Mouse (Mus musculus) intestine, embryonic 16.5 days (tissue): Measurements from ENCODE around the gene Gm20388. TPM values are rescaled to one million over a fixed set of nuclear protein-coding genes. Genes with fewer than 3 reads are reported as not detected.
A peak's percentile ranks its signal among the peaks of the same experiment; 100 is the strongest.

ENCODE experiments used
- ATAC-seq: fragments of 200-750 bp; cut with Nextera tagmentation; 2 replicates; pipeline ENCODE4 v1.8.0; 2017; ENCODE audit warnings: moderate TSS enrichment, moderate library complexity
- H3K27ac ChIP-seq: fragments of 300-500 bp; sonication (generic); 2 replicates; pipeline ENCODE4 v1.5.1; 2014; ENCODE audit warnings: mild to moderate bottlenecking, low read length
- H3K27me3 ChIP-seq: fragments of 300-500 bp; sonication (generic); replicated peaks from 2 replicates; pipeline ENCODE4 v1.6.1; 2014; ENCODE audit warnings: low read length, control low read depth, mixed read lengths; ENCODE audit not compliant: control insufficient read depth, insufficient read depth
- H3K36me3 ChIP-seq: fragments of 300-500 bp; sonication (generic); 2 replicates; pipeline ENCODE4 v1.6.1; 2014; ENCODE audit warnings: low read length, control low read depth; ENCODE audit not compliant: control insufficient read depth, insufficient read depth
- H3K4me1 ChIP-seq: fragments of 300-500 bp; sonication (generic); 2 replicates; pipeline ENCODE4 v1.6.1; 2014; ENCODE audit warnings: low read length, control low read depth, mixed read lengths; ENCODE audit not compliant: control insufficient read depth, insufficient read depth
- H3K4me2 ChIP-seq: fragments of 300-500 bp; sonication (generic); 2 replicates; pipeline ENCODE4 v1.6.1; 2014; ENCODE audit warnings: low read depth, low read length, control low read depth
- H3K4me3 ChIP-seq: fragments of 300-500 bp; sonication (generic); 2 replicates; pipeline ENCODE4 v1.5.1; 2014; ENCODE audit warnings: mild to moderate bottlenecking, low read length
- H3K9ac ChIP-seq: fragments of 300-500 bp; sonication (generic); 2 replicates; pipeline ENCODE4 v1.6.1; 2014; ENCODE audit warnings: low read depth, low read length
- H3K9me3 ChIP-seq: fragments of 300-500 bp; sonication (generic); 2 replicates; pipeline ENCODE4 v1.6.1; 2016; ENCODE audit warnings: low read length, control low read depth; ENCODE audit not compliant: control insufficient read depth
- WGBS: fragments of 180-500 bp; shearing (Covaris S2); extraction: QIAGEN DNeasy Blood & Tissue Kit; methylation state at CpG from one replicate; pipeline ENCODE4 v1.1.7; 2014; 5-methylcytosine and 5-hydroxymethylcytosine counted together
- polyA plus RNA-seq: library from polyadenylated mRNA; unstranded; fragments of >200 nt; fragmentation: Nextera tagmentation; extraction: Ambion mirVana; gene quantifications from 2 replicates; pipeline ENCODE4 v1.2.1, GENCODE M21; 2015

Gm20388 gene
- polyA plus RNA-seq, 1 experiment from 2014 or later, result 5.8 TPM

DNA sequence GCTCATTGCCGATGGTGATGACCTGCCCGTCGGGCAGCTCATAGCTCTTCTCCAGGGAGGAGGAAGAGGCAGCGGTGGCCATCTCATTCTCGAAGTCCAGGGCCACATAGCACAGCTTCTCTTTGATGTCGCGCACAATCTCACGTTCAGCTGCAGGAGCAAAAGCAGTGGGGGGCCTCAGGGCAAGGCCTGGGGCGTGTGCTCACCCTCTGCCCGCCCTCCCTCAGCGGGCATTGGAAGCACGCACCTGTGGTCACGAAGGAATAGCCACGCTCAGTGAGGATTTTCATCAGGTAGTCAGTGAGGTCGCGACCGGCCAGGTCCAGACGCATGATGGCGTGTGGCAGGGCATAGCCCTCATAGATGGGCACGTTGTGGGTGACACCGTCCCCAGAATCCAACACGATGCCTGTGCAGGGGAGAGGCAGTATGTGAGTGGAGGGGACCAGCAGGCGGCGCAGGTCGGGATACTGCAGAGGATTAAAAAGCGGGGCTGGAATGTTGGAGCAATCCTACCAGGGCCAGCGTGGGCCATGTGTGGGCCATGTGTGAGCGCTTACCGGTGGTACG is 3982.0 kb downstream of the Gm20388 start:
- H3K4me1 ChIP-seq, result peaks cover 10% of the 10 kb centered on the region
- 13% methylated on average over 30 of the region's 30 CpGs for WGBS
- H3K4me2 ChIP-seq, result no peak overlapping the region
- peaks cover 49% of the 10 kb centered on the region for H3K27me3 ChIP-seq
- H3K9ac ChIP-seq, result no peak overlapping the region
- H3K36me3 ChIP-seq, result no peaks in the 10 kb centered on the region
- ATAC-seq, result no peak
- 0 out of 2 replicates have a peak overlapping the region, but pooled peaks have one; percentile 31 for H3K4me3 ChIP-seq
- H3K9me3 ChIP-seq, result no peaks in the 10 kb centered on the region
- H3K27ac ChIP-seq, result no peak overlapping the region

DNA sequence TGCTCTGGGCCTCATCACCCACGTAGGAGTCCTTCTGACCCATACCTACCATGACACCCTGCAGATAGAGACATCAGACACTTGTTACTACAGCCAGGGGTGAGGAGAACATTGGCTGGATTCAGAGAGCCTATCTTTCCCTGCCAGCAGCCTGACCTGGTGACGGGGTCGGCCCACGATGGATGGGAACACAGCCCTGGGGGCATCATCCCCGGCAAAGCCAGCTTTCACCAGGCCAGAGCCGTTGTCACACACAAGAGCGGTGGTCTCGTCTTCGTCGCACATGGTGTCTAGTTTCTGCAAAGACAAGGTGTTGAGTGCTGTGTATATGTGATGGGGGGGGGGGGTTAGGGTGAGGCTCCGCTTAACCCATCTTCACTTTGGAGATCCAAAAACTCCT is 3982.8 kb downstream of the Gm20388 start:
- H3K36me3 ChIP-seq, result no peaks in the 10 kb centered on the region
- no peaks in the 10 kb centered on the region for H3K9me3 ChIP-seq
- ATAC-seq, result no peak
- H3K4me3 ChIP-seq, result no peak overlapping the region
- H3K27me3 ChIP-seq, result peaks cover 49% of the 10 kb centered on the region
- no peak overlapping the region for H3K9ac ChIP-seq
- peaks cover 10% of the 10 kb centered on the region for H3K4me1 ChIP-seq
- H3K4me2 ChIP-seq, result no peak overlapping the region
- WGBS, result 76% methylated on average over 11 of the region's 11 CpGs
- no peak overlapping the region for H3K27ac ChIP-seq

DNA sequence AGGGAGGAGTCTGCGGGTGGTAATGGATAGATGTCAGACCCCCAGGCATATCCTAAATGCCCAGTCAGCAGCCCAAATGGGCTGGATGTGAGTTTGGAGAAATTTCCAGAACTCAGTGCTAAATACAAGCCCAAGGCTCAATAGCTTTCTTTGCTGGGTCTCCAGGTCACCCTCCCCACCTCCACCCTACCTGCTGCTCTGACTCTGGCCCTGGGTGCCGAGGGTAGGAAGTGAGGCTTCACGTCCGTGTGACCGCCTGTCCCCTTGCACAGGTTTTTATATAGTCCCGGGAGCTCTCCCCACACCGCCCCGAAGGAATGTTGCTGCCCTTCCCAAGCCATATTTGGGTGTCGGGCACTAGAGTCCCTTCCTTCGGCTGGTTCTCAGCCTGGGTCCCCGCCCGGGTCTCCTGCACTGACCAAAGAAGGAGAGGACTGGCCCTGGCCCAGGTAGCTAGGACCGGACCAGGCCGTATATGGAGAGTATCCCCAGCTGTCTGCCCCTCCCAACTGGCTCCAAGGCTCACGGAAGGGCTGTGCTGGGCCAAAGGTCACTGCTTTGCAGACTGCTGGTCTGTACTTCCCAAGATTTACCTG is 3984.0 kb downstream of the Gm20388 start, which contains the start of gene Acta1:
Acta1 (minus strand) TSS at position 250 of the 596 bp plus-strand sequence.
- ATAC-seq, result peak; percentile 43; the same call in 1 of the 2 replicates
- H3K27ac ChIP-seq, result no peak within 1 kb of the TSS
- peaks cover 10% of the 10 kb centered on the region for H3K4me1 ChIP-seq
- H3K9ac ChIP-seq, result no peak within 1 kb of the TSS
- no peaks in the 10 kb centered on the region for H3K36me3 ChIP-seq
- no peak within 1 kb of the TSS for H3K4me2 ChIP-seq
- no peak within 1 kb of the TSS for H3K4me3 ChIP-seq
- H3K9me3 ChIP-seq, result no peaks in the 10 kb centered on the region
- peaks cover 49% of the 10 kb centered on the region for H3K27me3 ChIP-seq
- WGBS, result 24% methylated on average over 15 of the region's 15 CpGs

DNA sequence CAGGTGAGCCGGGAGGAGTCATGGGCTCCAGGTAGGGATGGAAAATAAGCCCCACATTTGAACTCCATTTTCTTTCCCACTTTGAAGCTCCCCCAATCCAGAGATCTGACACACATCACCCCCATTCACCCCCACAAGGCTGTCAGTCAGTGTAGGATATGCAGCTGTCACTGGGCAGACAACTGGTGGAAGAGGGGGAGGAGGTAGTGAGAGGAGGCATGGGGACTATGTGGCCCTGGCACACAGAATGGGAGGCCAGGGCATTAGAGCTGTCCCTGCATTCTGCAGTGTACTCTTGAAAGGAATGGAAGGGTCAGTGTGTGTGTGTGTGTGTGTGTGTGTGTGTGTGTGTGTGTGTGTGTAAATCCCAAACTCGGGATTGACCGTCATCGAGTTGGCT is 3984.6 kb downstream of the Gm20388 start:
- H3K36me3 ChIP-seq, result no peaks in the 10 kb centered on the region
- 81% methylated on average over 4 of the region's 4 CpGs for WGBS
- peaks cover 10% of the 10 kb centered on the region for H3K4me1 ChIP-seq
- no peak overlapping the region for H3K27ac ChIP-seq
- no peak for ATAC-seq
- no peaks in the 10 kb centered on the region for H3K9me3 ChIP-seq
- no peak overlapping the region for H3K4me2 ChIP-seq
- H3K9ac ChIP-seq, result no peak overlapping the region
- H3K27me3 ChIP-seq, result peaks cover 48% of the 10 kb centered on the region
- H3K4me3 ChIP-seq, result no peak overlapping the region

DNA sequence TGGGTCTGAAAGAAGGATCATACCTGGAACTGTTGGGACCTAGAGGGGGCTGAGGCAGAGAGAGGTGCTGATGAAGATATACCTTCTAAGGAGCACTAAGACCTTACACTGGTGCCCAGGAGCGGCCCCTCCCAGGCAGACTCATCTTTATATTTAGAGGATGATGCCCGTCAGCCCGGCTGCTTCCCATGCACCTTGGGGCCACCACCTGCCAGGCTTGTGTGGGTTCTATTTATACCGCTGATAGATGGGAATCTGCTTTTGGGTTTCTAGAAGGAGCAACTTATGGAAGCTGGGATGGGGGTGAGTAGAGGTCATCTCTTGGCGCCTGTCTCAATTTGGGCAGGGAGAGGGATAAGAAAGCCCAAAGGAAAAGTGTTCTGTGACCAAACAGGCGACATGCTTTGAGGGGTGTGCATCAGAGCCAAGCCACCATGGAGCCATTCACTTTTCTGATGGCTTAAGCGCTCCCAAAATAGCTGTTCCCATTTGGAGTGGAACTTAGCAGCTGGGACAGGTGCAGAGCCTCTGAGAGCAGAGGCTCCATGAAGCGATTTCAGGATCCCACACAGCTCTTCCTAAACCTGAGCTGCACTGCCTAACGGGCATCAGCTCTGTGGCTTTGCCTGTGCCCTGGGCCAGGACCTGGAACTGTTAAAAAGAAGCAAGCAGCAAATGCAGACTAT is 3985.2 kb downstream of the Gm20388 start:
- no peaks in the 10 kb centered on the region for H3K9me3 ChIP-seq
- no peak for ATAC-seq
- no peak overlapping the region for H3K27ac ChIP-seq
- WGBS, result 66% methylated on average over 9 of the region's 9 CpGs
- H3K36me3 ChIP-seq, result no peaks in the 10 kb centered on the region
- H3K27me3 ChIP-seq, result peaks cover 42% of the 10 kb centered on the region
- peak overlapping the region; percentile 23; the same call in 1 of the 2 replicates for H3K4me2 ChIP-seq
- no peak overlapping the region for H3K4me3 ChIP-seq
- no peak overlapping the region for H3K9ac ChIP-seq
- H3K4me1 ChIP-seq, result peaks cover 10% of the 10 kb centered on the region

DNA sequence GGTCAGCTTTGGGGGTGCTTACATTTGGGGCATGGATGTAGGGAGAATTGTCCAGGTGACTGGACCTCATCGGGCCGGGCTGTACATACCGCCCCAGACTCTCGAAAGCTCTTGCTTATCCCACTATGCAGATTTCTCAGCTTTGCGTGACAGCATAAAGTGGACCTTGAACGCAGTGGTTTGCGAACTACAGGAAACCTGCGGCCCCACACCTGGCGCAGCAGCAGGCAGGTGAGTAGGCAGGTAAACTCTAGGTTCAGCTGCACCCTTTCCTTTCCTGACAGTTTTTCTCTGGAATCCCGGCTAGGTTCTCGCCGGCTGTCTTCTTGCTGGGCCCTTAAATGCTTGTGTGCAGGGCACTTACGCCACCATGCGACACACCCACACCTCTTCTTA is 3985.7 kb downstream of the Gm20388 start:
- peak; percentile 74 for ATAC-seq
- peaks cover 10% of the 10 kb centered on the region for H3K4me1 ChIP-seq
- H3K9me3 ChIP-seq, result no peaks in the 10 kb centered on the region
- H3K9ac ChIP-seq, result no peak overlapping the region
- peak overlapping the region; percentile 23; the same call in 1 of the 2 replicates for H3K4me2 ChIP-seq
- WGBS, result 37% methylated on average over 14 of the region's 14 CpGs
- peaks cover 37% of the 10 kb centered on the region for H3K27me3 ChIP-seq
- H3K36me3 ChIP-seq, result no peaks in the 10 kb centered on the region
- no peak overlapping the region for H3K4me3 ChIP-seq
- H3K27ac ChIP-seq, result no peak overlapping the region

DNA sequence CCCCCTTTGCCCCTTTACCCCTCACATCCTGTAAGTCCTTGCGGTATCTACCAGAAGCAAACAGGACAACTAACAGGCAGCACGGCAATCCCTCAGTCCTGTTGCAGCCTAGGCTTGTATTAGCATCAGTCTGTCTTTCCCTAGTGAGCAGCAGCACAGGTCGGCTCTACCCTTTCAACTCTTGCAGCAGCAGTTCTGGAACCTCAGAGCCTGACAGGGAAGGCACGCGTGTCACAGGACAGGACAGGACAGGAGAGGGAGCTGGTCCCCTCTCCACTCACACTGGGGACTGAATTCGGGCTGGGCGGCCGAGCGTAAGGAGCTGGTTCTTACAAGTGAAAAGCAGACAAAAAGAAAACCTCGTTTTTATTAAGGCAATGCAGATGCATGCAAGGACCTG is 3986.1 kb downstream of the Gm20388 start:
- H3K27me3 ChIP-seq, result peaks cover 33% of the 10 kb centered on the region
- H3K9me3 ChIP-seq, result no peaks in the 10 kb centered on the region
- no peak overlapping the region for H3K4me3 ChIP-seq
- peak; percentile 29; the same call in 1 of the 2 replicates for ATAC-seq
- H3K4me2 ChIP-seq, result peak overlapping the region; percentile 23; the same call in 1 of the 2 replicates
- WGBS, result 49% methylated on average over 10 of the region's 10 CpGs
- H3K27ac ChIP-seq, result no peak overlapping the region; the same call in 1 of the 2 replicates
- H3K4me1 ChIP-seq, result peaks cover 9% of the 10 kb centered on the region
- H3K9ac ChIP-seq, result no peak overlapping the region
- no peaks in the 10 kb centered on the region for H3K36me3 ChIP-seq

DNA sequence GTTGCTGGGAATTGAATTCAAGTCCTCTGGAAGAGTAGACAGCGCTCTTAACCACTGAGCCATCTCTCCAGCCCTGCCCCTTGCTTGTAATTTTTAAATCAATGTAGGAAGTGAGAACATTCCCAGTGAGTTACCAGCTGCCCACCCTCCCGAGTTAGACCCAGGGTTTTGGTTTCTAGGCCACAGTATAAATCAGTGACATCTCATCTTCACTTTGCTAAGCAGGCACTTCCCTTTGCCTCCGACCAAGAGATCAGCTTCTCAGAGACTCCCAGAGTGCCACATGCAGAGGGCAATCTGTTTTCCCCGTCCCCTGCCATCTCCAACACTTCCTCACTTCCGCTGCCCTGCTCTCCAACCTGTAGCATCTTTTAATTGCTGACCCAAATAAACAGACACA is 3987.9 kb downstream of the Gm20388 start:
- WGBS, result 93% methylated on average over 5 of the region's 5 CpGs
- Histone ChIP-seq H3K4me3 (no peak overlapping the region), H3K4me1 (peaks cover 5% of the 10 kb centered on the region; the same call in 1 of the 2 replicates), H3K27me3 (peaks cover 15% of the 10 kb centered on the region), H3K36me3 (peaks cover 2% of the 10 kb centered on the region; the same call in 1 of the 2 replicates), H3K9me3 (no peaks in the 10 kb centered on the region), H3K27ac (no peak overlapping the region), H3K9ac (no peak overlapping the region), H3K4me2 (no peak overlapping the region)
- ATAC-seq, result no peak

DNA sequence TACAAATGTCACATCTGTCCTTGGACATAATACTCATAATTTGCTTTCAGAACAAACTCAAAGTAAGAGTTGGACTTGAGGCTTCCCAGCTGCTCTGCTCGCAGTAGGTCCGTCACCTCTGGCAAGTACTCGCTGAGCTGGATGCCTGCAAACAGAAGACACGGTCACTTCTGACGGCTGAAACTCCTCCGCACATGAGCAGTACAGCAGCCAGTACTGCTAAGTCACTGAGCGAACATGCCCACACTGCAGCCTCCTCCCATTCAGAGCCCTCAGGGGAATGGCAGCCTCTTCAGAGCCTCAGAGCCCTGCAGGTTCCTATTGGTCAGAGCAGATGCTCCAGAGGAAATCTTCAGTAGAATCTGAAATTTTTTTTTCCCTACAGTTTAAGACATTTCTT is 3988.7 kb downstream of the Gm20388 start:
- Histone ChIP-seq H3K27me3 (peaks cover 7% of the 10 kb centered on the region), H3K9me3 (no peaks in the 10 kb centered on the region), H3K27ac (no peak overlapping the region), H3K9ac (no peak overlapping the region), H3K36me3 (peaks cover 6% of the 10 kb centered on the region; the same call in 1 of the 2 replicates), H3K4me2 (no peak overlapping the region), H3K4me1 (peaks cover 5% of the 10 kb centered on the region; the same call in 1 of the 2 replicates), H3K4me3 (no peak overlapping the region)
- no peak for ATAC-seq
- 83% methylated on average over 7 of the region's 7 CpGs for WGBS
